Mouse (Mus musculus): ENCODE data around the gene Prrc2b.

Gene Prrc2b

DNA sequence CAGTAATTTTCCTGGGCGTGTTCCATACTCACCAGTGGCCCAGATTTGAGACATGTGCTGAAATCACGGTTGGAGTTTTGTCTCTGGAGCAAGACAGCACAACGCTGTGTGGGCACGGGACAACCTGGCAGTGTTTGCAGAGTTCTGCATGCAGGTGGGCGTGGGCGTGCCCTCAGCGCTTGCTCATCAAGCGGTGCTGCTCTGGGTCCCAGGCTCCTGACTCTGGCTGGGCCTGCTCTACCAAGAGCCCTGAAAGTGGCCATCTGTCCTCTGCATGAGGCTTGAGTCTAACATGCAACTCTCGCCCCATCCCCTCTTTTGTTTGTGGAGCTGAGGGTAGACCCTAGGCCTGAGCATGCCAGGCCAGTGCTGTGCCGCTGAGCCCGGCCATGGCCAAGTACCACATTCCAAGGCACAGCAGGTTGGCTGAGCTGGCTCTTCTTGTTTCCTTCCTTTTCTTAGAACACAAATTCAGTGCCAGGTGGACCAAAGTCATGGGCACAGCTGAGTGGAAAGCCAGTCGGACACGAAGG lies 36.2 kb downstream of the Prrc2b start:
- no peak for DNase-seq (ENCODE audit: low spot score)

- no peak for DNase-seq (ENCODE audit: low spot score)
Observed at GRCm38 (mm10) chr2:32187649-32188048, 36.8 kb downstream of the Prrc2b start.

GRCm38 (mm10) chr2:32189060-32189681 lies 38.3 kb downstream of the Prrc2b start:
- no peak for DNase-seq (ENCODE audit: low spot score)

DNA sequence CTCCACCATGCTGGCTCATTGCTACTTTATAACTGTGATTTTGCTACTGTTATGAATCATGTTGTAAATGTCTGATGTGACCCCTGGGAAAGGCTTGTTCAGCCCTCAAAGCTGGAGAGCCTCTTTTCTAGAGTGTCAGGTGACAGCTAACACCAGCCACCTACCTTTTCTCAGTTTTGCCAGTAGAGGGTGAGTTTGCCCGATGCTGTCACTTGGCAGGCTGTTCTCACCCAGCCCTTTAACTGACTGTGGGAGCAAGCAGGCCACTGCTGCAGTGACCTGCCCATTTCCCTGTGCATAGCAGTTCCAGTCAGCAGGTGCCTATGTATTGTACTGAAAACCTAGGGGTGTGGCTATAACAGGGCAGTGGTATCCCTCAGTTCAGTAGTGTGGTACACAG lies 39.7 kb downstream of the Prrc2b start:
- peak; percentile 20 for DNase-seq (ENCODE audit: low spot score)

DNA sequence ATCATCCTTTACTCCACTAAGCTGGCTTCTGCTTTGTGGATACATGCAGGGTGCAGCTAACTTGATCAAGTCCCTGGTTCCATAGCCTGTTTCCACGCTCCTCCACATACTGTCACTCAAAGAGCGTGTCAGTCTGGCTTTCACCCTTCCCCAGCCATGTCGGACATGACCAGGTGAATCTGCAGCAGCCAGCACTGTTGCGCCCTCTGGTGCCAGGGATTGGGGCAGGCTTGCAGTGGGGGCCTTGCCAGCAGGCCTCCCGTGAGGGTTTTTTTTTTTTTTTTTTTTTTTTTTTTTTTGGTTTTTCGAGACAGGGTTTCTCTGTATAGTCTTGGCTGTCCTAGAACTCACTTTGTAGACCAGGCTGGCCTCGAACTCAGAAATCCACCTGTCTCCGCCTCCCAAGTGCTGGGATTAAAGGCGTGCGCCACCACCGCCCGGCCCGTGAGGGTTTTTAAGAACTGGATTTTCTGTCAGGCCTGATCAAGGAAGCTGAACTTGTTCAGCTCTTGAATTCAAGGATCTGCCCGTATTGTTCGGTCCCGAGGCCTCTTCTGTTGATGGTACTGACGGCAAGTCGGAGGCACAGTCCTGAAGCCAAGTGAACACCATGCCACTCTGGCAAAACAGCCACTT lies 41.1 kb downstream of the Prrc2b start:
- DNase-seq (ENCODE audit: low spot score) = peak; percentile 68

DNA sequence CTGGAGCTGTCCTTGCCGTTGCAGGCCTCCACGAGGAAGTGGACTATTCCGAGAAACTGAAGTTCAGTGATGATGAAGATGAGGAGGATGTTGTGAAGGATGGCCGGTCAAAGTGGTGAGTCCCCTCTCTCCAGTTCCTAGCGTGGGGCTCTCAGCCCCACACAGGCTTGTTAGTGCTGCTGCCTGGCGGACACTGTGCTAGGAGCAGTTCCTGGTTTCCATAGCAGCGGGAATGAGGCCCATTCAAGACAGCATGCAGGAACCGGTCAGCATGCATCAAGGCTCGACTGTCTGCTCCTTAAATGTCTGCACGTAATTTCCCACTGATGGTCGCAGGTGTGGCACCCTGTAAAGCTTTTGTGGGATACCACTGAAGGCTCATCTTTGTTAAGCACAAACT lies 48.1 kb downstream of the Prrc2b start:
- no peak for DNase-seq (ENCODE audit: low spot score)

DNA sequence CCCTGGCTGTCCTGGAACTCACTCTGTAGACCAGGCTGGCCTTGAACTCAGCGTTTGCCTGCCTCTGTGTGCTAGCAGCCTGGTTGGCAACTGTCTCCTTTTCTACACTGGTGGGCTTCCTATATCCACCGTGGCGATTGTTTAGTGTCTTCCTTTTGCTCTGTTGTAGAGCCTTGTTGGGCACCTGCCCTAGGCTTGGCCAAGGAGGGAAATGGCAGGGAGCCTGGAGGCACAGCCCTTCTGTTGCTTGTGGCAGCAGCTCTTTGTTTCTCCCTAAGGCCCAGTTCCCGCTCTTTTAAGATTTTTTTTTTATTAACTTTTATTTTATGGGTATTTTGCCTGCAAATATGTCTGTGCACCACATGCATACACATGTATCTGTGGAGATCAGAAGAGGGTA lies 49.2 kb downstream of the Prrc2b start:
- no peak for DNase-seq (ENCODE audit: low spot score)

DNA sequence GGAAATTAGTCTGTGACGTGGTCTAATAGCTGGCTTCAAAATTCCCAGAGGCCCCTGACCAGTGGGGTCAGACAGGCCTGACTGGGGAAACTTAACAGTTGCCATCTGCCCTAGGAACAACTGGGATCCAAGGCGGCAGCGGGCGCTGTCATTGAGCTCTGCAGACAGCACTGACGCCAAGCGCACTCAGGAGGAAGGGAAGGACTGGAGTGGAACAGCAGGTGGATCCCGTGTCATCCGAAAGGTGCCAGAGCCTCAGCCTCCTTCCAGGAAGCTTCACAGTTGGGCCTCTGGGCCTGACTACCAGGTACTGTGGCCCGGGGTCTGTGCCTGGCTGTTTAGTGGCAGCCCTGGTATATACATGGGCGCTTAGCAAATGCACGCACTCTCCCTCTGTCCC lies 49.8 kb downstream of the Prrc2b start:
- DNase-seq (ENCODE audit: low spot score) = no peak

DNA sequence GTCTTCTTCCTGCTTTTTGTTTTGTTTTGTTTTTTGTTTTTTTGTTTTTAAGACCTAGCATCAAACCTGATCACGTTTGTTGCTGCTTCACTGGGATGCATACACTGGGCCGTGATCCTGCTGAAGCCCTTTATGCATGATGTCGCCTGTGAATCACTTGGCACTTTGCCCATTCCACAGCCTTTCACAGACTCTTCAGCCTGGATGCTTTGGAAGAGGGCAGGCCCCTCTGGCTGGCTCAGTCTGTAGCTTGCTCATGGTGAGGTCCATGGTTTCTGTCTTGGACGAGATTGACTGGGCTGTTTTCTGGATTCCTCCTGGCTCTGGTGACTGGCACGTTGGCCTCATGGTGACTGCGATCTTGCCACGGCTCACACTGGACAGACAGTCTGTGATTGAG lies 50.6 kb downstream of the Prrc2b start:
- peak; percentile 43 for DNase-seq (ENCODE audit: low spot score)

GRCm38 (mm10) chr2:32203853-32204252 lies 53.0 kb downstream of the Prrc2b start:
- DNase-seq (ENCODE audit: low spot score) = no peak

GRCm38 (mm10) chr2:32207682-32208081 lies 56.8 kb downstream of the Prrc2b start:
- DNase-seq (ENCODE audit: low spot score) = no peak

DNA sequence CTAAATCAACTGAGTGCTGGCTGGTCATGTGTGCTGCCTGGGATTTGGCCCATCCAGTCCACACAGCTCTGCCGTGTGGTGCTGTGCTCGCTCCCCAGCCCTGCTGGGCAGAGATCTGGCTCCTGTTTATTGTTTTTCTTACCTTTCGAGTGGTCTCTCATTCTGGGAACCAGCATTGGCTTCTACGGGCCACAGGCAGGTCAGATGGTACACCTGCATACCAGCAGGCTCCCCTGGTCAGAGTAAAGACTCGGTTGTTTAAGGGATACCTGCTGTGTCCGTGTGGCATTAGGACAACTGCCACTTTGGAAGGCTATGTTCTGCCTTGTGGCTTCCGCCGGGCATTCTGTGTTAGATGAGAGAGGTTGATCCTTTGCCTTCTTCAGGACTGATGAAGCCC lies 60.8 kb downstream of the Prrc2b start:
- no peak for DNase-seq (ENCODE audit: low spot score)

DNA sequence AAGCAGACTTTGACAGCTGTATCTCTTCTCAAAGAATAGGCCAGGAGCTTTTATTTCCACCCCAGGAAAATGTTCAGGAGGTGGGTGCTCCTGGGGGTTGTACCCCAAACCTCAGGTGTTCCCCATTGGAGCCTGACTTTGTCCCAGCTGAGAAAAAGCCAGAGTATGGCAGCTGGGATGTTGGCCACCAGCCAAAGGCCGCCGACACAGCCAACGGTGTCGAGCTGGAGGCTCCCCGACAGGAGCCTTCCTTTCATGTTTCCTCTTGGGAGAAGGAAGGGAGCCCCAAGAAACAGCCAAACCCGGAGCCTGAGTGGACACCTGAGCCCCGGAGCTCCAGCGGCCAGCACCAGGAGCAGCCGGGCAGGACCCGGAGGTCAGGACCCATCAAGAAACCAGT lies 62.1 kb downstream of the Prrc2b start:
- no peak for DNase-seq (ENCODE audit: low spot score)

GRCm38 (mm10) chr2:32215576-32215975 lies 64.7 kb downstream of the Prrc2b start:
- DNase-seq (ENCODE audit: low spot score) = no peak

DNA sequence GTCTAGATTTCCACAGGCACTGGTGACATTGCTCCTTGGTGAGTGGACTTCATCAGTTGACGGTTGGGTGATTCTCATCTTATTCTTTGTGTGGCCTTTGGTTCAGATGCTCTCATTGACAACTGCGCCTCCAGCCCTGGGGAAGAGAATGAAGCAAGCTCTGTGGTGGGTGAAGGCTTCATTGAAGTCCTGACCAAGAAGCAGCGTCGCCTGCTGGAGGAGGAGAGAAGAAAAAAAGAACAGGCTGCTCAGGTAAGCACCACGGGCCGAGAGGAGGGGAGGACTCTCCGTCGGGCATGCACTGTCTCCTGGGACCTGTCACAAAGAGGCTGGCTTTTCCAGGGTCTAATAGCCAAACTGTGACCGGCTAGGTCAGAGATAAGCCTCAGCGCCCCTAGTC lies 65.6 kb downstream of the Prrc2b start:
- no peak for DNase-seq (ENCODE audit: low spot score)

- no peak for DNase-seq (ENCODE audit: low spot score)
Observed at GRCm38 (mm10) chr2:32217656-32218055, 66.8 kb downstream of the Prrc2b start.

DNA sequence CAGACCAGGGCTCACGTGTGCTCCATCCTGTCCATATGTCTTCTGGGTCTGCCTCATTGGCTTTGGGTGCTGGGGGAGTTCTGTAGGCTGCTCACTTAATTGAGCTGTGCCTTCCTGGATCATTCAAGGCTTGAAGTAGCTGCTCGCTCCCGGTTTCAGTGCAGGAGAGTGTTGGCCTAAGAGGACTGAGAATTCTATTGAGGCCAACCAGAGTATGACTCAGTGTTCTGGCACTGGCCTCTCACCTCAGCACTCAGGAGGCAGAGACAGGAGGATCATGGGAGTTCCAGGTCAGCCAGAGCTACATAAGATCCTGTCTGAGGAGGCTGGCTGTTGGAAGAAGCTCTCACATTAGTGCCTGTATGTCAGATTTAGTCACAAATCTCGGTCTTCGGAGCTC lies 67.2 kb downstream of the Prrc2b start:
- DNase-seq (ENCODE audit: low spot score) = no peak

- no peak for DNase-seq (ENCODE audit: low spot score)
Observed at GRCm38 (mm10) chr2:32218541-32219334, 67.9 kb downstream of the Prrc2b start.

GRCm38 (mm10) chr2:32219501-32219900 lies 68.6 kb downstream of the Prrc2b start:
- DNase-seq (ENCODE audit: low spot score) = no peak

- no peak for DNase-seq (ENCODE audit: low spot score)
Observed at GRCm38 (mm10) chr2:32220021-32220420, 69.1 kb downstream of the Prrc2b start.

DNA sequence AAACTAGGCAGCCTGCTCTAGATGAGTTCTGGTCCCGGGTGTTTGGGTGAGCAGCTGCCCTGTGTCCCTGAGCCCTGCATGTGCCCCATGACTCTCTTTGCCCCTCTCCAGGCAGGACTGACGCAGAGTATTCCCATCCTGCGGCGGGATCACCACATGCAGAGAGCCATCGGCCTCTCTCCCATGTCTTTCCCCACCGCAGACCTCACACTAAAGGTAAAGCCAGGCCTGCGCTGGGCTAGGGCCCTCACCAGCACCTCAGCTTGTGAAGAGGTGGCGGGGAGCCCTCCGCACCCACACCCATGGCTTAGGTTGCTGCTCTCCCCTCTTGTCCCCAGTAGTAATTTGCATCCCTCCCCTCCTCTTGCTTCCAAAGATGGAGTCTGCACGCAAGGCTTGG lies 70.1 kb downstream of the Prrc2b start:
- DNase-seq (ENCODE audit: low spot score) = no peak

- DNase-seq (ENCODE audit: low spot score) = no peak
Observed at GRCm38 (mm10) chr2:32221577-32221976, 70.7 kb downstream of the Prrc2b start.

GRCm38 (mm10) chr2:32222057-32222456 lies 71.2 kb downstream of the Prrc2b start:
- no peak for DNase-seq (ENCODE audit: low spot score)
